Mouse (Mus musculus): ENCODE data around the gene Olfr960.

The Olfr960 gene

GRCm38 (mm10) chr9:39621073-39621472 is at the start of gene Olfr960:
TSS of gene Olfr960 (plus strand) at chr9:39621373.
- in situ Hi-C loops (cut with MboI; ENCODE audit: low pct_unique_long_range_greater_than_20kb in 1 of 2, low sequenced_read_pairs in 2 of 2, unreplicated experiment in 1 of 2), result no loop called here

- in situ Hi-C loops (cut with MboI; ENCODE audit: low pct_unique_long_range_greater_than_20kb in 1 of 2, low sequenced_read_pairs in 2 of 2, unreplicated experiment in 1 of 2), result no loop called here
These were observed 45.7 kb upstream of the Olfr960 start, which contains the start of gene Olfr959 for GRCm38 (mm10) chr9:39575469-39575868. TSS of gene Olfr959 (minus strand) at chr9:39575569.

GRCm38 (mm10) chr9:39577050-39577449 is 44.1 kb upstream of the Olfr960 start:
- in situ Hi-C loops (cut with MboI; ENCODE audit: low pct_unique_long_range_greater_than_20kb in 1 of 2, low sequenced_read_pairs in 2 of 2, unreplicated experiment in 1 of 2), result no loop called here

- in situ Hi-C loops (cut with MboI; ENCODE audit: low pct_unique_long_range_greater_than_20kb in 1 of 2, low sequenced_read_pairs in 2 of 2, unreplicated experiment in 1 of 2), result no loop called here
These were observed 18.4 kb upstream of the Olfr960 start for GRCm38 (mm10) chr9:39602536-39603332.

GRCm38 (mm10) chr9:39603333-39603845 is 17.8 kb upstream of the Olfr960 start:
- in situ Hi-C loops (cut with MboI; ENCODE audit: low pct_unique_long_range_greater_than_20kb in 1 of 2, low sequenced_read_pairs in 2 of 2, unreplicated experiment in 1 of 2), result no loop called here

- in situ Hi-C loops (cut with MboI; ENCODE audit: low pct_unique_long_range_greater_than_20kb in 1 of 2, low sequenced_read_pairs in 2 of 2, unreplicated experiment in 1 of 2), result no loop called here
These were observed 17.1 kb upstream of the Olfr960 start, which contains the start of gene AW551984 for GRCm38 (mm10) chr9:39603999-39604453. TSS of gene AW551984 (minus strand) at chr9:39604403.

- in situ Hi-C loops (cut with MboI; ENCODE audit: low pct_unique_long_range_greater_than_20kb in 1 of 2, low sequenced_read_pairs in 2 of 2, unreplicated experiment in 1 of 2), result no loop called here
These were observed 12.7 kb upstream of the Olfr960 start for GRCm38 (mm10) chr9:39608497-39608896.

GRCm38 (mm10) chr9:39610355-39610754 is 10.8 kb upstream of the Olfr960 start, which contains the start of gene Olfr148:
TSS of gene Olfr148 (plus strand) at chr9:39610655.
- in situ Hi-C loops (cut with MboI; ENCODE audit: low pct_unique_long_range_greater_than_20kb in 1 of 2, low sequenced_read_pairs in 2 of 2, unreplicated experiment in 1 of 2), result no loop called here

- in situ Hi-C loops (cut with MboI; ENCODE audit: low pct_unique_long_range_greater_than_20kb in 1 of 2, low sequenced_read_pairs in 2 of 2, unreplicated experiment in 1 of 2), result no loop called here
These were observed 9.2 kb upstream of the Olfr960 start for GRCm38 (mm10) chr9:39611953-39612352.

- in situ Hi-C loops (cut with MboI; ENCODE audit: low pct_unique_long_range_greater_than_20kb in 1 of 2, low sequenced_read_pairs in 2 of 2, unreplicated experiment in 1 of 2), result no loop called here
These were observed 2.6 kb downstream of the Olfr960 start for GRCm38 (mm10) chr9:39623783-39624182.

- in situ Hi-C loops (cut with MboI; ENCODE audit: low pct_unique_long_range_greater_than_20kb in 1 of 2, low sequenced_read_pairs in 2 of 2, unreplicated experiment in 1 of 2), result no loop called here
These were observed 3.5 kb downstream of the Olfr960 start for GRCm38 (mm10) chr9:39624711-39625110.

GRCm38 (mm10) chr9:39629069-39629468 is 7.9 kb downstream of the Olfr960 start:
- in situ Hi-C loops (cut with MboI; ENCODE audit: low pct_unique_long_range_greater_than_20kb in 1 of 2, low sequenced_read_pairs in 2 of 2, unreplicated experiment in 1 of 2), result no loop called here

GRCm38 (mm10) chr9:39633913-39634594 is 12.9 kb downstream of the Olfr960 start:
- in situ Hi-C loops (cut with MboI; ENCODE audit: low pct_unique_long_range_greater_than_20kb in 1 of 2, low sequenced_read_pairs in 2 of 2, unreplicated experiment in 1 of 2), result no loop called here

- in situ Hi-C loops (cut with MboI; ENCODE audit: low pct_unique_long_range_greater_than_20kb in 1 of 2, low sequenced_read_pairs in 2 of 2, unreplicated experiment in 1 of 2), result no loop called here
These were observed 23.6 kb downstream of the Olfr960 start, which contains the start of gene Olfr961 for GRCm38 (mm10) chr9:39644785-39645184. TSS of gene Olfr961 (plus strand) at chr9:39645085.

- in situ Hi-C loops (cut with MboI; ENCODE audit: low pct_unique_long_range_greater_than_20kb in 1 of 2, low sequenced_read_pairs in 2 of 2, unreplicated experiment in 1 of 2), result no loop called here
These were observed 26.2 kb downstream of the Olfr960 start for GRCm38 (mm10) chr9:39647382-39647781.

GRCm38 (mm10) chr9:39654756-39655396 is 33.7 kb downstream of the Olfr960 start:
- in situ Hi-C loops (cut with MboI; ENCODE audit: low pct_unique_long_range_greater_than_20kb in 1 of 2, low sequenced_read_pairs in 2 of 2, unreplicated experiment in 1 of 2), result no loop called here

GRCm38 (mm10) chr9:39666905-39667304 is 45.7 kb downstream of the Olfr960 start, which contains the start of gene Olfr963:
TSS of gene Olfr963 (plus strand) at chr9:39667205.
- in situ Hi-C loops (cut with MboI; ENCODE audit: low pct_unique_long_range_greater_than_20kb in 1 of 2, low sequenced_read_pairs in 2 of 2, unreplicated experiment in 1 of 2), result no loop called here

- in situ Hi-C loops (cut with MboI; ENCODE audit: low pct_unique_long_range_greater_than_20kb in 1 of 2, low sequenced_read_pairs in 2 of 2, unreplicated experiment in 1 of 2), result no loop called here
These were observed 48.5 kb downstream of the Olfr960 start for GRCm38 (mm10) chr9:39669723-39670122.

Measured in mouse embryonic stem cell (cell line).